Mouse (Mus musculus) heart, postnatal 0 days (tissue): ENCODE results near the gene Prkca.

Source experiments
- CTCF ChIP-seq: IDR thresholded peaks from 2 replicates; pipeline ENCODE4 v1.5.1; 2016; ENCODE audit warnings: antibody characterized with exemption, control low read depth, low read depth
- EP300 ChIP-seq: IDR thresholded peaks from 2 replicates; pipeline ENCODE4 v1.6.1; 2016; ENCODE audit warnings: antibody characterized with exemption, low read depth

DNA sequence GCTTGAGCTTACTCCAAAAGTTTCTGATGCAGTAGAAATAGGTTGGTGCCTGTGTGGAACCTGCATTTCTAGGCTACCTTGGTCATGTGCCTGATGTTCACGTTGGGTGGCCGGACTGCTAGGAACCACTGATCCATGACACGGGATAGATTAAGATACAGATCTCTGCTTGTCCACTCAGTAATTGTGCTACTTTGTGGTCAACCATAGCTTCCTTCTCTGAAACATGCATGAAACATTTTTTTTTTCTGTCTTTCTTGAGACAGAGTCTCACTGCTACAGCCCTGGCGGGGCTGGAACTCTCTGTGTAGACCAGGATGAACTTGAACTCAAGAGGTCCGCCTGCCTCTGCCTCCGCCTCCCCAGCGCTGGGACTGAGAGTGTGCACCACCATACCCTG is 33.1 kb upstream of the Prkca start:
- no peak for TF ChIP-seq CTCF
- TF ChIP-seq EP300, result no peak
